Mouse (Mus musculus) stomach, postnatal 0 days (tissue): Measurements from ENCODE around the gene Gng13. TPM values are rescaled to one million over a fixed set of nuclear protein-coding genes. Genes with fewer than 3 reads are reported as not detected.

Source experiments
- ATAC-seq: fragments of 200-750 bp; cut with Nextera tagmentation; 2 replicates; pipeline ENCODE4 v1.8.0; 2017; ENCODE audit not compliant: low FRiP score, low TSS enrichment
- DNase-seq: peaks from one replicate; pipeline ENCODE4 v3.0.0-alpha.2; 2016; ENCODE audit warnings: low spot score
- H3K27ac ChIP-seq: fragments of 300-500 bp; sonication (generic); replicated peaks from 2 replicates; pipeline ENCODE4 v1.5.1; 2014; ENCODE audit warnings: mild to moderate bottlenecking, control low read depth
- H3K27me3 ChIP-seq: fragments of 300-500 bp; sonication (generic); 2 replicates; pipeline ENCODE4 v1.6.1; 2014; ENCODE audit warnings: low read length; ENCODE audit not compliant: control insufficient read depth, insufficient read depth
- H3K36me3 ChIP-seq: fragments of 300-500 bp; sonication (generic); 2 replicates; pipeline ENCODE4 v1.6.1; 2014; ENCODE audit warnings: low read length, mixed read lengths; ENCODE audit not compliant: control insufficient read depth, insufficient read depth
- H3K4me1 ChIP-seq: fragments of 300-500 bp; sonication (generic); replicated peaks from 2 replicates; pipeline ENCODE4 v1.6.1; 2014; ENCODE audit warnings: antibody characterized with exemption; ENCODE audit not compliant: control insufficient read depth, insufficient read depth
- H3K4me2 ChIP-seq: fragments of 300-500 bp; sonication (generic); replicated peaks from 2 replicates; pipeline ENCODE4 v1.6.1; 2014; ENCODE audit warnings: low read depth, mild to moderate bottlenecking, control low read depth, moderate library complexity
- H3K4me3 ChIP-seq: fragments of 300-500 bp; sonication (generic); 2 replicates; pipeline ENCODE4 v1.5.1; 2014; ENCODE audit warnings: low read depth, low read length, control low read depth
- H3K9ac ChIP-seq: fragments of 300-500 bp; sonication (generic); 2 replicates; pipeline ENCODE4 v1.6.1; 2014; ENCODE audit warnings: mild to moderate bottlenecking, low read length, control low read depth, mixed read lengths
- H3K9me3 ChIP-seq: fragments of 300-500 bp; sonication (generic); 2 replicates; pipeline ENCODE4 v1.6.1; 2016; ENCODE audit warnings: low read length; ENCODE audit not compliant: control insufficient read depth
- CTCF ChIP-seq: IDR thresholded peaks from 2 replicates; pipeline ENCODE4 v1.5.1; 2016; ENCODE audit warnings: antibody characterized with exemption, low read depth, mild to moderate bottlenecking, moderate library complexity
- EP300 ChIP-seq: optimal IDR thresholded peaks from 2 replicates; pipeline ENCODE3; 2016; ENCODE audit warnings: antibody characterized with exemption
- WGBS: fragments of 180-500 bp; shearing (Covaris S2); extraction: QIAGEN DNeasy Blood & Tissue Kit; methylation state at CpG from one replicate; pipeline ENCODE4 v1.1.7; 2014; 5-methylcytosine and 5-hydroxymethylcytosine counted together
- microRNA-seq: library from miRNA; unstranded; fragments of <30 nt; microRNA quantifications from one replicate; pipeline ENCODE4, GENCODE M21; 2016
- polyA plus RNA-seq: library from polyadenylated mRNA; unstranded; fragments of >200 nt; fragmentation: Nextera tagmentation; extraction: Ambion mirVana; gene quantifications from 2 replicates; pipeline ENCODE4 v1.2.1, GENCODE M21; 2015

Gene Gng13
- polyA plus RNA-seq, 1 experiment from 2014 or later, result 1.4 TPM

DNA sequence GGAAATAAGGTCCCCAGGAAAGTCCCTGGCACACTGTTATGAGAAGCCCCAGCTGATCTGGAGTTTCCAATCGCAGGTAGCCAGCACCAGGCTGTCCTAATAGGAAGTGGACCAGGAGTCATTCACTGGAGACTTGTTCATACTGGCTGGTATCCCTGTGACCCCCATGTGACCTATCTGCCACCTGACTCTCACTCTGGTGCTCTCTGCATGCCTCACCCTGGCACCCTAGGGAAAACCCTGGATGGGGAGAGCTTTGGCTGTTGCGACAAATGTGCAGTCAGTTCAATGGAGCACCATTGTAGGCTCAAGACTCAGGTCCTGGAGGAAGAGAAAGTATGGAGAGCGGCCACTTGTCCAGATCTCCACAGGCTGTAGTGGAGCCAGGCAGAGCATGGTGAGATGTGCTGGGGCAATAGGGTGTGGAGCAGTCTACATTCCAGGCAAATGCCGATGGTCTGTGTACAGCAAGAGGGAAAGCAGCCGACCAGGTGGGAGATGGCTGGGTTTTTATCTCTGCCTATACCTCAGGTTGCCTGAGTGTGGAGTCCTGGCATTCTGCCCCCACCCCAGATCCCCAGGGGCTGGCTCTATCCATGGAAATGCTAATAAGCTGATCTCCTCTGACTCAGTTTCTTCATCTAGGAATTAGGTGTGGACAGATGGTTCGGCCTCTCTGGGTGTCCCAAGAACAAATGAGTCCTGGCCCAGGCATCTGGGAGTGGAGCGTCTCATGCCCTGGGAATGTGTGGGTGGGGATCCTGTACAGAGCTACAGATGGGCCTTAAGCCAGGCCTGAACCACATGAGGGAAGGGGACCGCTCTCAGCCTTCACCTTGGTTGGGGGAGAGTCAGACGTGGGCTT lies 39.6 kb downstream of the Gng13 start:
- WGBS, result 45% methylated on average over 9 of the region's 9 CpGs
- no peak overlapping the region for H3K4me2 ChIP-seq
- H3K36me3 ChIP-seq, result no peaks in the 10 kb centered on the region
- no peak overlapping the region for H3K9ac ChIP-seq
- H3K4me3 ChIP-seq, result no peak overlapping the region
- H3K9me3 ChIP-seq, result no peaks in the 10 kb centered on the region
- peak; percentile 43 for DNase-seq
- TF ChIP-seq EP300 (no peak), CTCF (no peak)
- no peaks in the 10 kb centered on the region for H3K4me1 ChIP-seq
- H3K27me3 ChIP-seq, result no peaks in the 10 kb centered on the region
- peak; percentile 59 for ATAC-seq
- H3K27ac ChIP-seq, result 0 out of 2 replicates have a peak overlapping the region, but pooled peaks have one; percentile 4

GRCm38 (mm10) chr17:25757691-25758090 lies 40.7 kb downstream of the Gng13 start:
- H3K4me1 ChIP-seq, result no peaks in the 10 kb centered on the region
- 36% methylated on average over 3 of the region's 3 CpGs for WGBS
- TF ChIP-seq EP300 (no peak), CTCF (no peak)
- no peak overlapping the region for H3K4me2 ChIP-seq
- H3K4me3 ChIP-seq, result no peak overlapping the region
- H3K27me3 ChIP-seq, result no peaks in the 10 kb centered on the region
- no peak overlapping the region for H3K27ac ChIP-seq
- H3K9me3 ChIP-seq, result no peaks in the 10 kb centered on the region
- no peak for DNase-seq
- H3K36me3 ChIP-seq, result no peaks in the 10 kb centered on the region
- H3K9ac ChIP-seq, result no peak overlapping the region
- ATAC-seq, result no peak

GRCm38 (mm10) chr17:25760148-25760547 lies 43.2 kb downstream of the Gng13 start:
- H3K27me3 ChIP-seq, result no peaks in the 10 kb centered on the region
- H3K4me3 ChIP-seq, result no peak overlapping the region
- H3K4me2 ChIP-seq, result no peak overlapping the region
- no peaks in the 10 kb centered on the region for H3K36me3 ChIP-seq
- DNase-seq (no peak), ATAC-seq (no peak)
- TF ChIP-seq EP300, result no peak
- TF ChIP-seq CTCF, result no peak
- WGBS, result 68% methylated on average over 8 of the region's 8 CpGs
- H3K9ac ChIP-seq, result no peak overlapping the region
- no peaks in the 10 kb centered on the region for H3K9me3 ChIP-seq
- no peaks in the 10 kb centered on the region for H3K4me1 ChIP-seq
- H3K27ac ChIP-seq, result no peak overlapping the region

- no peaks in the 10 kb centered on the region for H3K4me1 ChIP-seq
- no peak for TF ChIP-seq CTCF
- TF ChIP-seq EP300, result no peak
- no peaks in the 10 kb centered on the region for H3K36me3 ChIP-seq
- no peak overlapping the region for H3K27ac ChIP-seq
- ATAC-seq (no peak), DNase-seq (no peak)
- H3K9ac ChIP-seq, result no peak overlapping the region
- no peaks in the 10 kb centered on the region for H3K27me3 ChIP-seq
- H3K4me2 ChIP-seq, result no peak overlapping the region
- H3K4me3 ChIP-seq, result no peak overlapping the region
- no peaks in the 10 kb centered on the region for H3K9me3 ChIP-seq
- 30% methylated on average over 4 of the region's 4 CpGs for WGBS
Measured at GRCm38 (mm10) chr17:25761561-25761970, 44.6 kb downstream of the Gng13 start.

GRCm38 (mm10) chr17:25762591-25762990 lies 45.6 kb downstream of the Gng13 start:
- Histone ChIP-seq H3K4me1 (no peaks in the 10 kb centered on the region), H3K27me3 (no peaks in the 10 kb centered on the region), H3K36me3 (no peaks in the 10 kb centered on the region), H3K9me3 (no peaks in the 10 kb centered on the region), H3K27ac (no peak overlapping the region), H3K4me3 (no peak overlapping the region), H3K4me2 (no peak overlapping the region), H3K9ac (no peak overlapping the region)
- no peak for TF ChIP-seq CTCF
- TF ChIP-seq EP300, result no peak
- 34% methylated on average over 3 of the region's 3 CpGs for WGBS
- ATAC-seq (no peak), DNase-seq (no peak)

DNA sequence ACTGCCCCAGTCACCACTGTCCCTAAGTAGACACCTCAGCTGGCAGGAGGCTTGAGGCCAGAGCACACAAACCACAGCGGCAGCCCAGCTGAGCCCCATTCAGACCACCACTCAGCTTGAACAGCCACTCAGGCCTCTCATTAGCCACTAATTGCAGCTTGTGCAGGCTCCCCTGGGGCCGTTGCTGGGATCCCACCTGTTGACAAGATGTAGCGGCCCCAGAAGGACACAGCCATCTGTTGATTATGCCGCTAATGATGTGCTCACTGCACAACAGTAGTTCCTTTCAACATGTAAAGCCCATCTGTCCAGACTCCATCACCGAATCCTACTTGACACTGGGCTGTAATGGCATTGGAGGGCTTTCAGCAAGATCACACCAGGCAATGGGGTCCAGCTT lies 48.9 kb downstream of the Gng13 start:
- no peaks in the 10 kb centered on the region for H3K4me1 ChIP-seq
- H3K9me3 ChIP-seq, result no peaks in the 10 kb centered on the region
- no peaks in the 10 kb centered on the region for H3K36me3 ChIP-seq
- H3K4me2 ChIP-seq, result no peak overlapping the region
- no peak overlapping the region for H3K27ac ChIP-seq
- H3K9ac ChIP-seq, result no peak overlapping the region
- no peak for TF ChIP-seq CTCF
- TF ChIP-seq EP300, result no peak
- ATAC-seq (no peak), DNase-seq (no peak)
- no peak overlapping the region for H3K4me3 ChIP-seq
- WGBS, result 74% methylated on average over 5 of the region's 5 CpGs
- no peaks in the 10 kb centered on the region for H3K27me3 ChIP-seq

Small RNA genes within 50 kb of the gene (microRNA-seq; reads per million reads assigned to microRNA genes)
- not detected for gene Gm25083

Other genes with a start within 250 kb of the Gng13 start
- 0.06 and 0.16 TPM in 2 replicates for gene Sstr5, start 219.9 kb upstream of the Gng13 start, polyA plus RNA-seq
- 1.4 and 1.6 TPM in 2 replicates for gene Sox8, start 146.5 kb upstream of the Gng13 start, polyA plus RNA-seq
- gene Lmf1, start 138.1 kb upstream of the Gng13 start, polyA plus RNA-seq, result 16.3 and 17.7 TPM in 2 replicates
- 4.2 and 5.4 TPM in 2 replicates for gene Chtf18, start 10.2 kb downstream of the Gng13 start, polyA plus RNA-seq
- 10.3 and 10.5 TPM in 2 replicates for gene Rpusd1, start 10.5 kb downstream of the Gng13 start, polyA plus RNA-seq
- 0.05 and 0.10 TPM in 2 replicates for gene Mslnl, start 18.9 kb downstream of the Gng13 start, polyA plus RNA-seq
- 54.8 and 70.6 TPM in 2 replicates for gene Msln, start 37.2 kb downstream of the Gng13 start, polyA plus RNA-seq
- gene Narfl, start 56.6 kb downstream of the Gng13 start, polyA plus RNA-seq, result 19.1 and 20.9 TPM in 2 replicates
- gene Haghl, start 68.5 kb downstream of the Gng13 start, polyA plus RNA-seq, result 37.5 and 40.2 TPM in 2 replicates
- 0.23 and 0.24 TPM in 2 replicates for gene Ccdc78, start 69.4 kb downstream of the Gng13 start, polyA plus RNA-seq
- gene Fam173a, start 75.7 kb downstream of the Gng13 start, polyA plus RNA-seq, result 91.0 and 94.7 TPM in 2 replicates
- 0.65 TPM in 1 of 2 replicates, not detected in the other for gene AC134908.4, start 78.5 kb downstream of the Gng13 start, polyA plus RNA-seq
- gene Metrn, start 80.0 kb downstream of the Gng13 start, polyA plus RNA-seq, result 18.7 and 19.0 TPM in 2 replicates
- 1.3 and 1.9 TPM in 2 replicates for gene Fbxl16, start 91.9 kb downstream of the Gng13 start, polyA plus RNA-seq
- gene Wdr24, start 106.5 kb downstream of the Gng13 start, polyA plus RNA-seq, result 10.8 and 12.5 TPM in 2 replicates
- gene Jmjd8, start 111.7 kb downstream of the Gng13 start, polyA plus RNA-seq, result 29.7 and 31.5 TPM in 2 replicates
- gene Stub1, start 116.2 kb downstream of the Gng13 start, polyA plus RNA-seq, result 215 and 224 TPM in 2 replicates
- 3.1 and 4.3 TPM in 2 replicates for gene Rhbdl1, start 120.1 kb downstream of the Gng13 start, polyA plus RNA-seq
- 1.8 and 2.3 TPM in 2 replicates for gene Gm20683, start 124.6 kb downstream of the Gng13 start, polyA plus RNA-seq
- gene Rhot2, start 127.7 kb downstream of the Gng13 start, polyA plus RNA-seq, result 10.7 and 13.2 TPM in 2 replicates
- 4.1 and 4.2 TPM in 2 replicates for gene Wdr90, start 144.3 kb downstream of the Gng13 start, polyA plus RNA-seq
- 52.4 and 59.9 TPM in 2 replicates for gene Mcrip2, start 151.6 kb downstream of the Gng13 start, polyA plus RNA-seq
- 52.9 and 54.1 TPM in 2 replicates for gene Mettl26, start 157.9 kb downstream of the Gng13 start, polyA plus RNA-seq
- gene Wfikkn1, start 163.7 kb downstream of the Gng13 start, polyA plus RNA-seq, result 0.35 and 0.38 TPM in 2 replicates
- 20.2 TPM in 2 replicates for gene Rab40c, start 202.6 kb downstream of the Gng13 start, polyA plus RNA-seq
- gene Pigq, start 227.8 kb downstream of the Gng13 start, polyA plus RNA-seq, result 25.4 and 29.9 TPM in 2 replicates
- not detected in 2 replicates for gene Nhlrc4, start 227.8 kb downstream of the Gng13 start, polyA plus RNA-seq
- gene A930017K11Rik, start 235.4 kb downstream of the Gng13 start, polyA plus RNA-seq, result 0.06 TPM in 1 of 2 replicates, not detected in the other